Mouse (Mus musculus) stomach, postnatal 0 days (tissue): ENCODE results near the gene Itga1. TPM values are rescaled to one million over a fixed set of nuclear protein-coding genes. Genes with fewer than 3 reads are reported as not detected.

ENCODE experiments used
- ATAC-seq: fragments of 200-750 bp; cut with Nextera tagmentation; 2 replicates; pipeline ENCODE4 v1.8.0; 2017; ENCODE audit not compliant: low FRiP score, low TSS enrichment
- DNase-seq: peaks from one replicate; pipeline ENCODE4 v3.0.0-alpha.2; 2016; ENCODE audit warnings: low spot score
- H3K27ac ChIP-seq: fragments of 300-500 bp; sonication (generic); replicated peaks from 2 replicates; pipeline ENCODE4 v1.5.1; 2014; ENCODE audit warnings: mild to moderate bottlenecking, control low read depth
- H3K27me3 ChIP-seq: fragments of 300-500 bp; sonication (generic); 2 replicates; pipeline ENCODE4 v1.6.1; 2014; ENCODE audit warnings: low read length; ENCODE audit not compliant: control insufficient read depth, insufficient read depth
- H3K36me3 ChIP-seq: fragments of 300-500 bp; sonication (generic); 2 replicates; pipeline ENCODE4 v1.6.1; 2014; ENCODE audit warnings: low read length, mixed read lengths; ENCODE audit not compliant: control insufficient read depth, insufficient read depth
- H3K4me1 ChIP-seq: fragments of 300-500 bp; sonication (generic); replicated peaks from 2 replicates; pipeline ENCODE4 v1.6.1; 2014; ENCODE audit warnings: antibody characterized with exemption; ENCODE audit not compliant: control insufficient read depth, insufficient read depth
- H3K4me2 ChIP-seq: fragments of 300-500 bp; sonication (generic); replicated peaks from 2 replicates; pipeline ENCODE4 v1.6.1; 2014; ENCODE audit warnings: low read depth, mild to moderate bottlenecking, control low read depth, moderate library complexity
- H3K4me3 ChIP-seq: fragments of 300-500 bp; sonication (generic); 2 replicates; pipeline ENCODE4 v1.5.1; 2014; ENCODE audit warnings: low read depth, low read length, control low read depth
- H3K9ac ChIP-seq: fragments of 300-500 bp; sonication (generic); 2 replicates; pipeline ENCODE4 v1.6.1; 2014; ENCODE audit warnings: mild to moderate bottlenecking, low read length, control low read depth, mixed read lengths
- H3K9me3 ChIP-seq: fragments of 300-500 bp; sonication (generic); 2 replicates; pipeline ENCODE4 v1.6.1; 2016; ENCODE audit warnings: low read length; ENCODE audit not compliant: control insufficient read depth
- CTCF ChIP-seq: IDR thresholded peaks from 2 replicates; pipeline ENCODE4 v1.5.1; 2016; ENCODE audit warnings: antibody characterized with exemption, low read depth, mild to moderate bottlenecking, moderate library complexity
- EP300 ChIP-seq: optimal IDR thresholded peaks from 2 replicates; pipeline ENCODE3; 2016; ENCODE audit warnings: antibody characterized with exemption
- WGBS: fragments of 180-500 bp; shearing (Covaris S2); extraction: QIAGEN DNeasy Blood & Tissue Kit; methylation state at CpG from one replicate; pipeline ENCODE4 v1.1.7; 2014; 5-methylcytosine and 5-hydroxymethylcytosine counted together
- polyA plus RNA-seq: library from polyadenylated mRNA; unstranded; fragments of >200 nt; fragmentation: Nextera tagmentation; extraction: Ambion mirVana; gene quantifications from 2 replicates; pipeline ENCODE4 v1.2.1, GENCODE M21; 2015

The Itga1 gene
- polyA plus RNA-seq, 1 experiment from 2014 or later, result 18.4 TPM

DNA sequence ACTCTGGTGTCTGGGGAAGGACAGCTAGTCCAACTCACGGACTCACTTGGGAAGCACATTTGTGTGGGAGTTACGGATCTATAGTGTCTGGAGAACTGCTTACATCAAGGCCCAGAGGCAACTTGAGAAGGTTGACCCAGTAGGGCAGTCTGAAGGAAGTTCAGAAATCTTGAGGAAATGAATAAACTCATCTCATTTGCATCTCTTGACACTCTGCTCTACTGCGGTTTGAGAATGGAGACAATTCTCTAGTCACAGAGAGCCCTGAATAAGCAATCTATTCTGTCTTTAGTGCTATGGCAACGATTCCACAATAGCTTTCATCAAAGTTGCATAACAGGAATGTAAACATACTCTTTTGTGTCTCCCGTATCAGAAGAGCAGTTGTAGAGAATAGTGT is 4.8 kb downstream of the Itga1 start:
- 47% methylated on average over 5 of the region's 5 CpGs for WGBS
- DNase-seq, result no peak
- ATAC-seq, result no peak
- no peak for TF ChIP-seq EP300
- no peak for TF ChIP-seq CTCF
- H3K9me3 ChIP-seq, result no peaks in the 10 kb centered on the region
- H3K4me3 ChIP-seq, result no peak overlapping the region
- H3K4me1 ChIP-seq, result peaks cover 4% of the 10 kb centered on the region; the same call in 1 of the 2 replicates
- H3K27ac ChIP-seq, result no peak overlapping the region
- no peaks in the 10 kb centered on the region for H3K27me3 ChIP-seq
- no peaks in the 10 kb centered on the region for H3K36me3 ChIP-seq
- H3K4me2 ChIP-seq, result peak overlapping the region; percentile 30; the same call in 1 of the 2 replicates
- H3K9ac ChIP-seq, result no peak overlapping the region

DNA sequence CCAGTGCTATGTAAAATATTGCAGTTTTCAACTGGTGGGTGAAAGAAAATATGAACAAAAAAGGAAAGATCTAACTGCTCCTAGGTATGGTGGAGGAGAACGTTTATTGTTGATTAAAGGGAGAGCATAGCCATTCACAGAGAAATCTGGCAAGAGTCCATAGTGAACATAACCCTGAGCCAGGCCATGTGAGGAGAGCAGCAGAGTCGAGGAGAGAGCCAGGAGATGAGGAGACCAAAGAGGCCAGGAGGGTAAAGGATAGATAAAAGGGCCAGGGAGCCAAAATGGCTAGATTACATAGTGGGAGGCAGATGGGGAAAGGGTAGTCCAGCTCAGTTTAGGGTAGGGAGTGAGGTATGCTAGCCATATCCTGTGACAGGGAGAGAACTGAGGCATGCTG is 5.5 kb downstream of the Itga1 start:
- Histone ChIP-seq H3K4me3 (no peak overlapping the region), H3K9ac (no peak overlapping the region), H3K4me1 (peaks cover 4% of the 10 kb centered on the region; the same call in 1 of the 2 replicates), H3K36me3 (no peaks in the 10 kb centered on the region), H3K27ac (no peak overlapping the region), H3K27me3 (no peaks in the 10 kb centered on the region), H3K9me3 (no peaks in the 10 kb centered on the region), H3K4me2 (no peak overlapping the region)
- TF ChIP-seq CTCF (no peak), EP300 (no peak)
- ATAC-seq (no peak), DNase-seq (no peak)
- 21% methylated on average over 2 of the region's 2 CpGs for WGBS

DNA sequence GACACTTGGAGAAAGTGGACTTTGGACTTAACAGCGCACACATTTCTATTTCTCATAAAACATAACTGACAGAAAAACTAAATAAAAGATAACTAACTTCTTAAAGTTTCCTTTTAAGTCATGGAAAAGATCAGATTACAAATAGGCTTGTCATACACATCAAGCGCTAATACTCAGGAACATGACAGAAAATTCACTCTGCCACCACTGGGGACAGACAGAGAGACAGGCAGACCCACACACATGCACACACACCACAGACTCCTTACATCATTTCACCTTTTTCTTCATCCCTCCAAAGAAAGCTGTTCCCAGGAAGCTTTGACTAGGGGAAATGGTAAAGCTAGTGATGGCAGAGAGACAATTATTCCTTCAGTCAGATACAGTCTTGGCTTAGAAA is 6.4 kb downstream of the Itga1 start:
- no peaks in the 10 kb centered on the region for H3K36me3 ChIP-seq
- no peak overlapping the region for H3K27ac ChIP-seq
- TF ChIP-seq EP300, result no peak
- peak; percentile 47 for TF ChIP-seq CTCF
- no peak overlapping the region for H3K9ac ChIP-seq
- H3K27me3 ChIP-seq, result no peaks in the 10 kb centered on the region
- DNase-seq (no peak), ATAC-seq (peak; percentile 60; the same call in 1 of the 2 replicates)
- WGBS, result 48% methylated on average over 2 of the region's 2 CpGs
- no peak overlapping the region for H3K4me2 ChIP-seq
- H3K9me3 ChIP-seq, result no peaks in the 10 kb centered on the region
- H3K4me1 ChIP-seq, result peaks cover 4% of the 10 kb centered on the region; the same call in 1 of the 2 replicates
- no peak overlapping the region for H3K4me3 ChIP-seq

DNA sequence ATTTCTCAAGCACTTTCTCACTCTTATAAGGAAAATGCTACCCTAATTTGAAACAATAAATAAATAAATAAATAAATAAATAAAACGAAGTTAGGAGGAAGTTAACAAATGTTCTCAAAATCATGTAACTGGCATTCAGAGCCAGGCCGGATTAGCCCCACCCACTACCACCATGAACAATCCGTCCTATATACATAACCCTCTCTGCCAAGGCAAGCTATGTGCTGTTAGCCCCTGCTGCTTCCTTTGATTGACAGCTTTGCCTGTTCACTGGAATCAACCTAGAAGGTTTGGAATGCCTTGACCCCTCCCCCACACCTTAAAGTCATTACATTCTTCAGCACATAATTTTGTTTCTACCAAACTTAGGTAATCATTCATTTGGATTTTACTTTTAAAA is 10.3 kb downstream of the Itga1 start:
- Histone ChIP-seq H3K4me1 (peaks cover 4% of the 10 kb centered on the region), H3K4me2 (no peak overlapping the region), H3K27me3 (no peaks in the 10 kb centered on the region), H3K36me3 (peaks cover 3% of the 10 kb centered on the region; the same call in 1 of the 2 replicates), H3K9me3 (no peaks in the 10 kb centered on the region), H3K4me3 (no peak overlapping the region), H3K27ac (no peak overlapping the region), H3K9ac (no peak overlapping the region)
- DNase-seq (no peak), ATAC-seq (no peak)
- TF ChIP-seq EP300, result no peak
- TF ChIP-seq CTCF, result no peak
- WGBS, result 57% methylated on average over 3 of the region's 3 CpGs

DNA sequence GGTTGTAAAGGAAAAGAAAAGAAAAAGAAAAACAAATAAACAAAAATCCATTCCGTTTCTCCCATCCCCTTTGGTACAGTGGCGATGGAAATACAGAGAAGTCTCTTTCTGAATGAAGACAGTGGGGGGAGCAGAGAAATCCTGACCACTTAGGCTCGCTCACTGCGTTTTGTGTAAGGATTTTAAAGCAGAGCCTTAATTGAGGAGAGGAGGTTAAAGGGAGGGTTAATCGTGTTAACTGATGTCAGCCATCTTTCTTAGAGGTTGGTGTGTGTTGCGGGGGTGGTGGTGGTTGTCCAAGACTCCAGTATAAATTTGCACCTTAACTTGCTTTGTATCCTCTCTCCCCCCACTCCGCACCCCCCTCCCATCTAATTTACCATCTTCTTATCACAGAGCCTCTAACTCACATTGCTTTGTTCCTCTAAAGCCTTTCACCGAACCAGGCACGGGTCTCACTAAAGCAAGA is 10.8 kb downstream of the Itga1 start:
- peak overlapping the region; percentile 91 for H3K4me2 ChIP-seq
- TF ChIP-seq CTCF, result no peak
- TF ChIP-seq EP300, result no peak
- no peak overlapping the region for H3K9ac ChIP-seq
- ATAC-seq (no peak), DNase-seq (no peak)
- no peaks in the 10 kb centered on the region for H3K27me3 ChIP-seq
- peak overlapping the region; percentile 89 for H3K27ac ChIP-seq
- no peaks in the 10 kb centered on the region; the same call in none of the 2 replicates for H3K4me1 ChIP-seq
- WGBS, result 46% methylated on average over 9 of the region's 9 CpGs
- no peaks in the 10 kb centered on the region for H3K9me3 ChIP-seq
- H3K4me3 ChIP-seq, result peak overlapping the region; percentile 62
- peaks cover 3% of the 10 kb centered on the region; the same call in 1 of the 2 replicates for H3K36me3 ChIP-seq

DNA sequence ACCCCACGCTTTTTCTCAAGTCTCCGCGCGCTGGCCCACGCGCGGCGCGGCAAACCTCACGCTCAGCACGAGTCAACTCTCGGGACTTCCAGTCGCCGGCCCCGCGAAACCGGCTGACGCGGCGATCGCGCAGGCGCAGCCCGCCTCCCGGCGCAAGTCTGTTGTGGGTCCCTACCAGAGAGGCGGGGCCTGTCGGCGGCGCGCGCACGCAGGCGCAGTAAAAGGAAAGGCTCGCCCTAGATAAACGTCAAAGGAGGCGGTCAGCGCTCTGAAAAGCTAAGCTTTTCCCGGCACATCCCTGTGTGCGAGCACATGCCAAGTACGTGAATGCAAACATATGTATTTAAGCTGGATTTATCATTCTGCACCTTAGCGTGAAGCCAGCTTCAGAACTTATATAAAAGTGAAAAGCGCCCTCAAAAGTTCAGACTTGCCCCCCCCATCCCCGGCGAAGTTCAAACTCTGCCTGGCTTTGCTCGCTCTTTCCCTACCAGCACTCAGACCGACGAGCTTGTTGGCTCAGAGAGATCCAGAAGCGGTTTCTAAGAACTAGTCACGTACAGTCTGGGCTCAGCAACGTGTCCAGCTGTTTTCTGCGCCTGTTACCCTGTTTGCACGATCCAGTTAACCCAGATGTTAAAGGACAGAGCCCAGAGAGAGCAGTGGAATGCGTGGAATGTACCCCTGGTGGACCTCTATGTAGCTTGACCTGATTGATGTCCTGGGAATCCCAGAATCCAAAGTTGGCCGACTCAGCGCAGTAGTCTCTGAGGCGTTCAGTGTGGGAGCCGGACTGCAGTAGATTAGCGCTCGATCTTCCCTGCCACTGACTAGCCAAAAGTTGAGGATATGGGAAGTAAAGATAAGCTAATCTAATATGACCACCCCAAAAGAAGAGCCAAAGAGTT is 11.4 kb downstream of the Itga1 start, which contains the start of gene Pelo:
Gene Pelo, minus strand, starts transcription at position 118 of the 908 bp plus-strand sequence.
- DNase-seq, result peak; percentile 95
- WGBS, result under 1% methylated on average over 59 of the region's 60 CpGs
- Histone ChIP-seq H3K9ac (peak within 1 kb of the TSS; percentile 76), H3K27me3 (no peaks in the 10 kb centered on the region), H3K4me1 (no peaks in the 10 kb centered on the region; the same call in 1 of the 2 replicates), H3K9me3 (no peaks in the 10 kb centered on the region), H3K4me3 (peak within 1 kb of the TSS; percentile 62), H3K36me3 (peaks cover 3% of the 10 kb centered on the region; the same call in 1 of the 2 replicates), H3K4me2 (peak within 1 kb of the TSS; percentile 91), H3K27ac (peak within 1 kb of the TSS; percentile 89)
- peak; percentile 96 for ATAC-seq
- no peak for TF ChIP-seq CTCF
- peak; percentile 61 for TF ChIP-seq EP300
